8 mouse cellular contexts compared by ENCODE assay signal in the genomic region with DNA sequence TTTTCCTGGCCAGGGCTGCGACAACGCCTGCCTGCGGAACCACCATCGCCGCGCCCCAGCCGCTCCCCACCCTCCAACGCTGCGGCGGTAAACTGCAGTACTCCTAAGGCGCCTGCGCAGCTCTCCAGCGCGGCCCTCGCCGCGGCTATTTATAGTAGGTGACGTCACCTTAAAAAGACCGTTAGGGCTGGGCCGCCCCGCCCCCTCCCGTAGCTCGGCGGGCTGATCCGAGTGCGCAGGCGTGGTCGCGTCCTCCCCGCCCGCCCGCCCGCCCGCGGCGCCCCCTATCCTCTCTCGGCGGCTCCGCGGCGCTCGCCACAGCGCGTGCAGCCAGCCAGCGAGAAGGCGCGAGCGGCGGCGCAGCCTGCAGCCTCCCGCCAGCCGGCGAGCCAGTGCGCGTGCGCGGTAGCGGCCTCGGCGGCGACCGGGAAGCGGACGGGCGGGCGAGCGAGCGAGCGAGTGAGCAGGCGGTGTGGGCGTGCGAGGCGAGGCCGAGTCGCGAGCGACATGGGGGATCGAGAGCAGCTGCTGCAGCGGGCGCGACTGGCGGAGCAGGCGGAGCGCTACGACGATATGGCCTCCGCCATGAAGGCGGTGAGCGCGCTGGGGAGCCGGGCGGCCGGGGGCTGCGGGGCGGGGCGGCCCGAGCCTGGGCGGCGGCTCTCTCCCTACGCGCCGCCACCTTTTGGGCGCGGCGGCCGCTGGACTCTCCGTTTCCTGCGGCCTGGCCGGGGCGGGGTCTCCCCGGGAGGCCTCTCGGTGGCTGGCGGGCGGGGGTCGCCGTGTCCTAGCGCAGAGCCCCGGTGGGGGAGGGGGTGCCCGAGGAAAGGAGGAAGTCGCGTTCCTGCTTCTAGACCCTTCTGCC. TPM values are rescaled to one million over a fixed set of nuclear protein-coding genes. Genes with fewer than 3 reads are reported as not detected.
DNase-seq lines count a peak whose midpoint lies in the region; ATAC-seq lines count a peak whose summit lies in the region.

Gene Ywhah, plus strand, starts transcription at position 256 of the 865 bp plus-strand sequence.

- under 1% methylated on average over 114 of the region's 121 CpGs for WGBS in forebrain, embryonic 11.5 days
- under 1% methylated on average over 102 of the region's 121 CpGs for WGBS in heart, embryonic 16.5 days
- WGBS in liver, embryonic 15.5 days (ENCODE audit: insufficient replicate concordance), result under 1% methylated on average over 119 of the region's 121 CpGs
- under 1% methylated on average over 120 of the region's 121 CpGs for WGBS in neural tube, embryonic 12.5 days

- H3K27me3 ChIP-seq in forebrain, embryonic 11.5 days (ENCODE audit: control insufficient read depth, insufficient read depth, low read length), result no peaks in the 10 kb centered on the region
- no peaks in the 10 kb centered on the region for H3K27me3 ChIP-seq in heart, embryonic 16.5 days (ENCODE audit: control insufficient read depth, insufficient read depth, low read length)
- H3K27me3 ChIP-seq in liver, embryonic 15.5 days, result 0 out of 2 replicates have a peak, but pooled peaks cover under 1% of the 10 kb centered on the region
- no peaks in the 10 kb centered on the region for H3K27me3 ChIP-seq in neural tube, embryonic 12.5 days (replicated peaks)

- H3K4me1 ChIP-seq in forebrain, embryonic 11.5 days (replicated peaks; ENCODE audit: control insufficient read depth, insufficient read depth, low read length), result peaks cover 6% of the 10 kb centered on the region; the same call in 1 of the 2 replicates
- H3K4me1 ChIP-seq in heart, embryonic 16.5 days (ENCODE audit: control insufficient read depth, insufficient read depth, low read length), result peaks cover 41% of the 10 kb centered on the region
- H3K4me1 ChIP-seq in liver, embryonic 15.5 days (replicated peaks), result peaks cover 65% of the 10 kb centered on the region
- peaks cover 29% of the 10 kb centered on the region for H3K4me1 ChIP-seq in neural tube, embryonic 12.5 days

- peaks cover 2% of the 10 kb centered on the region; the same call in 1 of the 2 replicates for H3K36me3 ChIP-seq in forebrain, embryonic 11.5 days (ENCODE audit: control insufficient read depth, insufficient read depth, low read length)
- no peaks in the 10 kb centered on the region for H3K36me3 ChIP-seq in heart, embryonic 16.5 days (ENCODE audit: control insufficient read depth, insufficient read depth)
- peaks cover 27% of the 10 kb centered on the region for H3K36me3 ChIP-seq in liver, embryonic 15.5 days (replicated peaks)
- peaks cover 6% of the 10 kb centered on the region; the same call in 1 of the 2 replicates for H3K36me3 ChIP-seq in neural tube, embryonic 12.5 days

- H3K9me3 ChIP-seq in forebrain, embryonic 11.5 days (ENCODE audit: control insufficient read depth, low read length), result no peaks in the 10 kb centered on the region
- H3K9me3 ChIP-seq in heart, embryonic 16.5 days (replicated peaks; ENCODE audit: control insufficient read depth, low read length), result no peaks in the 10 kb centered on the region
- no peaks in the 10 kb centered on the region for H3K9me3 ChIP-seq in liver, embryonic 15.5 days (replicated peaks)
- H3K9me3 ChIP-seq in neural tube, embryonic 12.5 days, result no peaks in the 10 kb centered on the region

- H3K4me3 ChIP-seq in forebrain, embryonic 11.5 days (ENCODE audit: low read depth, low read length), result peak within 1 kb of the TSS; percentile 82
- peak within 1 kb of the TSS; percentile 94 for H3K4me3 ChIP-seq in heart, embryonic 16.5 days (ENCODE audit: low read length)
- peak within 1 kb of the TSS; percentile 81 for H3K4me3 ChIP-seq in liver, embryonic 15.5 days (replicated peaks)
- peak within 1 kb of the TSS; percentile 90 for H3K4me3 ChIP-seq in neural tube, embryonic 12.5 days

- peak; percentile 94 to 97 for DNase-seq in CD8-positive naive resting alpha-beta T cell, adult 2 months (ENCODE audit: low read depth in 2 of 2, low spot score in 2 of 2)
- peak; percentile 96 for DNase-seq in c-Kit-positive CD71-negative TER-119-negative erythroid progenitor cells, embryonic 14.5 days (ENCODE audit: low read depth)
- DNase-seq in forebrain, embryonic 11.5 days (ENCODE audit: low spot score), result peak; percentile 99
- DNase-seq in kidney, postnatal 36 days, result peak; percentile 97 to 98
- peak; percentile 92 for DNase-seq in telencephalon, adult 2 months (ENCODE audit: low read depth, low spot score)

- peak within 1 kb of the TSS; percentile 100 for H3K27ac ChIP-seq in forebrain, embryonic 11.5 days (ENCODE audit: low read depth, low read length)
- peak within 1 kb of the TSS; percentile 99 for H3K27ac ChIP-seq in heart, embryonic 16.5 days (ENCODE audit: low read length)
- peak within 1 kb of the TSS; percentile 100 for H3K27ac ChIP-seq in liver, embryonic 15.5 days (replicated peaks)
- H3K27ac ChIP-seq in neural tube, embryonic 12.5 days, result peak within 1 kb of the TSS; percentile 99

- ATAC-seq in forebrain, embryonic 11.5 days (replicated peaks; ENCODE audit: low FRiP score), result peak; percentile 97
- ATAC-seq in heart, embryonic 16.5 days (replicated peaks; ENCODE audit: extremely low read depth, insufficient read depth, low FRiP score), result peak; percentile 96
- peak; percentile 92 for ATAC-seq in liver, embryonic 15.5 days (ENCODE audit: insufficient read depth)
- peak; percentile 95 for ATAC-seq in neural tube, embryonic 12.5 days (ENCODE audit: low FRiP score, low read depth)

- peak within 1 kb of the TSS; percentile 90 for H3K4me2 ChIP-seq in forebrain, embryonic 11.5 days (ENCODE audit: low read depth, low read length, severe bottlenecking)
- H3K4me2 ChIP-seq in heart, embryonic 16.5 days (ENCODE audit: low read depth, low read length), result peak within 1 kb of the TSS; percentile 87
- peak within 1 kb of the TSS; percentile 82 for H3K4me2 ChIP-seq in liver, embryonic 15.5 days
- H3K4me2 ChIP-seq in neural tube, embryonic 12.5 days (replicated peaks), result peak within 1 kb of the TSS; percentile 76

- peak within 1 kb of the TSS; percentile 96 for H3K9ac ChIP-seq in forebrain, embryonic 11.5 days (ENCODE audit: low read length)
- H3K9ac ChIP-seq in heart, embryonic 16.5 days (ENCODE audit: low read length), result peak within 1 kb of the TSS; percentile 97
- peak within 1 kb of the TSS; percentile 95 for H3K9ac ChIP-seq in liver, embryonic 15.5 days
- H3K9ac ChIP-seq in neural tube, embryonic 12.5 days, result peak within 1 kb of the TSS; percentile 98

RNA-seq across cellular contexts. Expression of gene Ywhah, which starts in this region (rescaled TPM):
- 436 and 450 TPM in 2 replicates for polyA plus RNA-seq in forebrain, embryonic 11.5 days (2014; fragmentation: Nextera tagmentation; extraction: Ambion mirVana)
- 469 and 540 TPM in 2 replicates for polyA plus RNA-seq in heart, embryonic 16.5 days (2015; fragmentation: Nextera tagmentation; extraction: Ambion mirVana)
- polyA plus RNA-seq in liver, embryonic 15.5 days (2015; fragmentation: Nextera tagmentation; extraction: Ambion mirVana), result 195 and 201 TPM in 2 replicates
- 507 and 538 TPM in 2 replicates for polyA plus RNA-seq in neural tube, embryonic 12.5 days (2016; fragmentation: Nextera tagmentation; extraction: Ambion mirVana)

Comparison
In these comparisons a context has a peak if more than half of its experiments do, and no peak if none do; other contexts are left out.
1. Peak in every context shown above with its lines: DNase-seq, ATAC-seq, H3K4me3 ChIP-seq and H3K27ac ChIP-seq.